Mouse (Mus musculus): ENCODE measurements at regions not wholly inside any gene's neighbourhood (a gene's known extent, or its start where the extent isn't known, plus 50 kb on each side); places are given as distances from the start of the nearest gene placed in this dataset.

DNA sequence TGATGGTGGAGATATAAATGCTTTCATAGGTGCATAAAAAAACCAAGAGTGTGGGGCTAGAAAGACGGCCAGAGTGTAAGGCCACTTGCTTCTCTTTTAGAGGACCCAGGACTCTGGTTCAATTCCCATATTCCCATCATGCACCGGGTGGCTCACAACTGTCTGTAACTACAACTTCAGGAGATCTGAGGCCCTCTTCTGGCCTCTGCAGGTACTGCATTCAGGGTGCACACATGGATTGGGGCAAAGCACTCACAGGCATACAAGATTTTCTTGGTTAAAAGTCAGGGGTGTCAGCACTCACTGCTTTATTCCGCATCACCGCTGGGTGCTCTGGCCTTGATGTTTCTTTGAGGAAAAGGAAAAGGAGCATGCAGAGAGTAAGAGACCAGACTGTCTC is 196.1 kb upstream of the A430005L14Rik start:
- TF ChIP-seq CTCF (IDR thresholded peaks at IDR 0.05; ENCODE audit: control insufficient read depth, insufficient read depth, low read length) (no peak), POLR2A (IDR thresholded peaks at IDR 0.05; ENCODE audit: borderline replicate concordance, control insufficient read depth, low read depth, low read length) (no peak)

Measured in bone marrow, adult 2 months (tissue).